Mouse (Mus musculus): ENCODE results near the gene Tpp1. TPM values are rescaled to one million over a fixed set of nuclear protein-coding genes. Genes with fewer than 3 reads are reported as not detected.

Tpp1 gene
- 79.6 and 80.6 TPM in 2 replicates for polyA plus RNA-seq (2014; fragmentation: Nextera tagmentation; extraction: Ambion mirVana)

GRCm38 (mm10) chr7:105751491-105752433, at the start of gene Tpp1:
Gene Tpp1, minus strand, starts transcription at chr7:105752235.
- Histone ChIP-seq H3K27me3 (replicated peaks; ENCODE audit: control insufficient read depth, insufficient read depth, low read length) (no peaks in the 10 kb centered on the region), H3K4me2 (ENCODE audit: low read depth, low read length) (peak within 1 kb of the TSS; percentile 76), H3K9ac (ENCODE audit: low read depth, low read length) (peak within 1 kb of the TSS; percentile 74), H3K27ac (replicated peaks; ENCODE audit: low read depth, low read length) (peak within 1 kb of the TSS; percentile 48), H3K4me3 (ENCODE audit: low read depth, low read length) (peak within 1 kb of the TSS; percentile 65), H3K4me1 (ENCODE audit: control insufficient read depth, insufficient read depth, low read length) (peaks cover 9% of the 10 kb centered on the region; the same call in 1 of the 2 replicates), H3K36me3 (ENCODE audit: control insufficient read depth, insufficient read depth, low read length) (peaks cover 67% of the 10 kb centered on the region), H3K9me3 (ENCODE audit: control insufficient read depth, low read length) (no peaks in the 10 kb centered on the region)
- peak; percentile 95 for DNase-seq (ENCODE audit: low spot score)
- ATAC-seq (ENCODE audit: low read depth), result peak; percentile 91
- 25% methylated on average over 18 of the region's 20 CpGs for WGBS

DNA sequence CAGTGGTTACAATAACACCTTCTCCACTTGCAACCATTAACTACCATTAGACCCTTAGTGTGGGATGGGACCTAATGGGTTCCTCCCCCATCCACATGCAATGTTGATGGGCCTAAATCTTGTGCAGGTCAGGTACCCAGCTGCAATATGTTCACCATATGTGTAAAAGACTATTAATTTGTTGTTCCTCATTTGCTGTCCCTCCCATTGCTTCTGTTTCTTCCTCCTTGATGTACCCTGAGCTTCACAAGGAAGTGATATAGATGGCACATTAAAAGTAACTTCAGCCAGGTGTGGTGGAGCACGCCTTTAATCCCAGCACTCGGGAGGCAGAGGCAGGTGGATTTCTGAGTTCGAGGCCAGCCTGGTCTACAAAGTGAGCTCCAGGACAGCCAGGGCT, 44.9 kb upstream of the Tpp1 start:
- Histone ChIP-seq H3K4me2 (ENCODE audit: low read depth, low read length) (no peak overlapping the region), H3K9ac (ENCODE audit: low read depth, low read length) (no peak overlapping the region), H3K27ac (replicated peaks; ENCODE audit: low read depth, low read length) (no peak overlapping the region), H3K9me3 (ENCODE audit: control insufficient read depth, low read length) (no peaks in the 10 kb centered on the region), H3K27me3 (replicated peaks; ENCODE audit: control insufficient read depth, insufficient read depth, low read length) (no peaks in the 10 kb centered on the region), H3K36me3 (ENCODE audit: control insufficient read depth, insufficient read depth, low read length) (no peaks in the 10 kb centered on the region), H3K4me3 (ENCODE audit: low read depth, low read length) (no peak overlapping the region), H3K4me1 (ENCODE audit: control insufficient read depth, insufficient read depth, low read length) (no peaks in the 10 kb centered on the region)
- 94% methylated on average over 3 of the region's 3 CpGs for WGBS
- ATAC-seq (ENCODE audit: low read depth) (no peak), DNase-seq (ENCODE audit: low spot score) (no peak)

- H3K4me3 ChIP-seq (ENCODE audit: low read depth, low read length), result no peak overlapping the region
- H3K4me2 ChIP-seq (ENCODE audit: low read depth, low read length), result no peak overlapping the region
- WGBS, result 24% methylated on average over 7 of the region's 7 CpGs
- H3K4me1 ChIP-seq (ENCODE audit: control insufficient read depth, insufficient read depth, low read length), result no peaks in the 10 kb centered on the region
- H3K9ac ChIP-seq (ENCODE audit: low read depth, low read length), result no peak overlapping the region
- H3K27ac ChIP-seq (replicated peaks; ENCODE audit: low read depth, low read length), result no peak overlapping the region
- ATAC-seq (ENCODE audit: low read depth), result no peak
- H3K27me3 ChIP-seq (replicated peaks; ENCODE audit: control insufficient read depth, insufficient read depth, low read length), result no peaks in the 10 kb centered on the region
- H3K9me3 ChIP-seq (ENCODE audit: control insufficient read depth, low read length), result no peaks in the 10 kb centered on the region
- no peaks in the 10 kb centered on the region for H3K36me3 ChIP-seq (ENCODE audit: control insufficient read depth, insufficient read depth, low read length)
- DNase-seq (ENCODE audit: low spot score), result no peak
Observed at GRCm38 (mm10) chr7:105795759-105796366, 43.8 kb upstream of the Tpp1 start.

- no peak overlapping the region for H3K27ac ChIP-seq (replicated peaks; ENCODE audit: low read depth, low read length)
- WGBS, result 68% methylated on average over 7 of the region's 7 CpGs
Observed at GRCm38 (mm10) chr7:105793701-105794100, 41.7 kb upstream of the Tpp1 start.

DNA sequence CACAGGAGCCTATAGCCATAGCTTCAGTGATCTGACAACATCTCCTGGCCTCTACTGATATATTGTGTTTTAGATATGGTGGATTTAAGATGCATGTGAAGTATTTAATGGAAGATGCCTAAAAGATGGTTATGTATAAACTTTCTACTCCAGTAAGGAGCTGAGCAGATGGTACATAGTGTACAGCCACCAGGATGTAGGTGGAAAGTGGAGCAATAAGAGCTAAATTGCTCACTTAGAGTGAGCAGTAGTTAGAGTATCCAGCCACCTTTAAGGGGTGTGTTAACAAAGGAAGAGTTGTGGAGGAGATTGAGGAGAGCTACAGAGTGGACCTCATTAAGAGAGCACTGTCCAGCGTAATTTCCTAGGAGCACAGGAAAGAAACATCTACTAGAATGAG, 39.1 kb upstream of the Tpp1 start:
- peaks cover 8% of the 10 kb centered on the region for H3K4me1 ChIP-seq (ENCODE audit: control insufficient read depth, insufficient read depth, low read length)
- DNase-seq (ENCODE audit: low spot score) (no peak), ATAC-seq (ENCODE audit: low read depth) (no peak)
- H3K9ac ChIP-seq (ENCODE audit: low read depth, low read length), result no peak overlapping the region
- H3K4me2 ChIP-seq (ENCODE audit: low read depth, low read length), result no peak overlapping the region
- peaks cover 2% of the 10 kb centered on the region; the same call in 1 of the 2 replicates for H3K36me3 ChIP-seq (ENCODE audit: control insufficient read depth, insufficient read depth, low read length)
- no peaks in the 10 kb centered on the region for H3K9me3 ChIP-seq (ENCODE audit: control insufficient read depth, low read length)
- WGBS, result 79% methylated on average over 1 of the region's 1 CpGs
- no peaks in the 10 kb centered on the region for H3K27me3 ChIP-seq (replicated peaks; ENCODE audit: control insufficient read depth, insufficient read depth, low read length)
- no peak overlapping the region for H3K27ac ChIP-seq (replicated peaks; ENCODE audit: low read depth, low read length)
- H3K4me3 ChIP-seq (ENCODE audit: low read depth, low read length), result no peak overlapping the region

More at GRCm38 (mm10) chr7:105793701-105794100, 41.7 kb upstream of the Tpp1 start:
- DNase-seq (ENCODE audit: low spot score), result no peak
- Histone ChIP-seq H3K9me3 (ENCODE audit: control insufficient read depth, low read length) (no peaks in the 10 kb centered on the region), H3K9ac (ENCODE audit: low read depth, low read length) (no peak overlapping the region), H3K4me3 (ENCODE audit: low read depth, low read length) (no peak overlapping the region), H3K4me1 (ENCODE audit: control insufficient read depth, insufficient read depth, low read length) (no peaks in the 10 kb centered on the region), H3K4me2 (ENCODE audit: low read depth, low read length) (no peak overlapping the region), H3K27me3 (replicated peaks; ENCODE audit: control insufficient read depth, insufficient read depth, low read length) (no peaks in the 10 kb centered on the region), H3K36me3 (ENCODE audit: control insufficient read depth, insufficient read depth, low read length) (no peaks in the 10 kb centered on the region)
- ATAC-seq (ENCODE audit: low read depth), result no peak

GRCm38 (mm10) chr7:105787285-105788140, 35.5 kb upstream of the Tpp1 start, which contains the start of gene Dchs1:
Gene Dchs1, minus strand, starts transcription at chr7:105787654.
- peak within 1 kb of the TSS; percentile 97 for H3K4me3 ChIP-seq (ENCODE audit: low read depth, low read length)
- DNase-seq (ENCODE audit: low spot score) (peak; percentile 69), ATAC-seq (ENCODE audit: low read depth) (peak; percentile 82)
- WGBS, result under 1% methylated on average over 27 of the region's 97 CpGs
- peak within 1 kb of the TSS; percentile 99 for H3K9ac ChIP-seq (ENCODE audit: low read depth, low read length)
- no peaks in the 10 kb centered on the region for H3K27me3 ChIP-seq (replicated peaks; ENCODE audit: control insufficient read depth, insufficient read depth, low read length)
- H3K36me3 ChIP-seq (ENCODE audit: control insufficient read depth, insufficient read depth, low read length), result peaks cover 16% of the 10 kb centered on the region
- peak within 1 kb of the TSS; percentile 94 for H3K27ac ChIP-seq (replicated peaks; ENCODE audit: low read depth, low read length)
- H3K9me3 ChIP-seq (ENCODE audit: control insufficient read depth, low read length), result no peaks in the 10 kb centered on the region
- peaks cover 34% of the 10 kb centered on the region for H3K4me1 ChIP-seq (ENCODE audit: control insufficient read depth, insufficient read depth, low read length)
- peak within 1 kb of the TSS; percentile 77 for H3K4me2 ChIP-seq (ENCODE audit: low read depth, low read length)

DNA sequence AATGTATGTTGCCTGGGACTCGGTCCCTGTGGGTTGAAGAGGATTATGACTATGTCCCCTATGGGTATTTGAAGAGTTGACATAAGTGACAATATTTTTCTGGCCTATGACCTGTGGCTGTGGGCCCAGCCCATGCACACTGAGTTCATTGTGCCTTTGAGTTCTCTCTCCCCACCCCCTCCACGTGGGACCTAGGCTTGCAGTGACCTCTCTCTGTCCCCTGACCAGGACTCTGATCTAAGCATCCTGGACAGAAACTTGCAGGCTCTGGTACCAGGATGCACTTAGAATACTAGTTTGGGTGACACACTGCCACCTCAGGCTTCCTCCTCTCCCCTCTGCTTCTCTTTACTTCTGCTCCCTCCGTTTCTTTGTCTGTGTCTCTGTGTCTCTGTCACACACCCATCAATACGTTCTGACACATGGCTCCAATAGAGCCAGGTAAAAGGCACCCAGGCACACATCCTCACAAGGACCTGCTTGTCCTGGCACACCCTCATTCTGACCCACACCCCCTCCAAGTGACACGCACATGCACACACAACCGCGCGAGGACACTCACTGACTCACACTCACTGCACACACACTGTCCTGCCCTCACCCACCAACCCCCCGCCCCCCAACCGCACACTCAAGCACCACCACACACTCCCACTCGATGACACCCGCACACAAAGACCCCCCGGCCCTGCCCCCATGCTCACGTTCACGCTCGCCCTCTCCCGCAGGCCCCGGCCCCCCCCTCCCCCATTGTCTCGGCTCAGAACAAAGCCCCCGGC, 34.7 kb upstream of the Tpp1 start:
- peak overlapping the region; percentile 77 for H3K4me2 ChIP-seq (ENCODE audit: low read depth, low read length)
- peak overlapping the region; percentile 94 for H3K27ac ChIP-seq (replicated peaks; ENCODE audit: low read depth, low read length)
- no peaks in the 10 kb centered on the region for H3K27me3 ChIP-seq (replicated peaks; ENCODE audit: control insufficient read depth, insufficient read depth, low read length)
- WGBS, result 3% methylated on average over 19 of the region's 20 CpGs
- H3K4me1 ChIP-seq (ENCODE audit: control insufficient read depth, insufficient read depth, low read length), result peaks cover 34% of the 10 kb centered on the region
- H3K36me3 ChIP-seq (ENCODE audit: control insufficient read depth, insufficient read depth, low read length), result peaks cover 20% of the 10 kb centered on the region
- H3K9me3 ChIP-seq (ENCODE audit: control insufficient read depth, low read length), result no peaks in the 10 kb centered on the region
- DNase-seq (ENCODE audit: low spot score) (no peak), ATAC-seq (ENCODE audit: low read depth) (peak; percentile 58)
- peak overlapping the region; percentile 99 for H3K9ac ChIP-seq (ENCODE audit: low read depth, low read length)
- peak overlapping the region; percentile 97 for H3K4me3 ChIP-seq (ENCODE audit: low read depth, low read length)

All from embryonic facial prominence, embryonic 14.5 days (tissue).